Mouse (Mus musculus) lung, adult 2 months (tissue): Measurements from ENCODE around the gene Tmem150c. TPM values are rescaled to one million over a fixed set of nuclear protein-coding genes. Genes with fewer than 3 reads are reported as not detected.

Experiments
- DNase-seq: peaks from one replicate; pipeline ENCODE4 v3.0.0; 2022
- H3K4me1 ChIP-seq: fragments of 200-500 bp; 2 replicates; pipeline ENCODE4 v1.6.1; 2011; ENCODE audit warnings: low read length; ENCODE audit not compliant: control insufficient read depth, insufficient read depth
- H3K4me3 ChIP-seq: fragments of 200-500 bp; replicated peaks from 2 replicates; pipeline ENCODE3; 2011; ENCODE audit warnings: low read depth, mild to moderate bottlenecking, control low read depth, low read length; ENCODE audit errors: extremely low read depth
- CTCF ChIP-seq: fragments of 200-500 bp; IDR thresholded peaks from 2 replicates; pipeline ENCODE4 v1.5.1; 2011; ENCODE audit warnings: mild to moderate bottlenecking, low read length, control low read depth; ENCODE audit not compliant: insufficient read depth
- POLR2A ChIP-seq: fragments of 200-500 bp; IDR thresholded peaks from 2 replicates; pipeline ENCODE4 v1.6.1; 2011; ENCODE audit warnings: low read depth, mild to moderate bottlenecking, control low read depth, low read length, borderline replicate concordance; ENCODE audit errors: extremely low read depth
- WGBS: fragments of 180-500 bp; shearing (Covaris S2); methylation state at CpG from one replicate; pipeline ENCODE4 v1.1.7; 2018; 5-methylcytosine and 5-hydroxymethylcytosine counted together
- polyA plus RNA-seq: library from polyadenylated mRNA; depleted of rRNA; stranded (reverse); fragments of >200 nt; gene quantifications from 2 replicates; pipeline ENCODE4 v1.2.3, GENCODE M21; 2012

The Tmem150c gene
- polyA plus RNA-seq, 1 experiment: 2.8 TPM

DNA sequence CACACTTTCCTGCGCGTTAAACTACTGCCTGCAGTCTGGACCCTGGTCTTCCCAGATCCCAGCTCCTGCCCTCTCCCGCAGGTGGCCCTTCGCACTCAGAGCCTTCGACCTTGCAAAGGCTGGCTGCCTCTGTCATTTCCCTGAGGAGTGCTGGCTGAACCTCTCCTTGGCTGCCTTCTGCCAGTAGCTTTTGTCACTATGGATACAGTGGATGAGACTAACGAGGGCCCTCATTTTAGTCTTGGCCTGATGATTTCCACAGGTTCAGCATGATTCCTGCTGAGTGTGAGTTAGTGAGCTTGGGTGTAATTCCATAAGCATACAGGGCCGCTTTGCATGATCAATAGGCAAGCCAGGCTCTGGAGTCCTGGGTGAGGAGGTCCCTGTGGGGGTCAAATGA lies 16.0 kb upstream of the Tmem150c start:
- TF ChIP-seq POLR2A (no peak), CTCF (no peak)
- 77% methylated on average over 7 of the region's 7 CpGs for WGBS
- Histone ChIP-seq H3K4me1 (no peaks in the 10 kb centered on the region), H3K4me3 (no peak overlapping the region)
- DNase-seq: no peak

DNA sequence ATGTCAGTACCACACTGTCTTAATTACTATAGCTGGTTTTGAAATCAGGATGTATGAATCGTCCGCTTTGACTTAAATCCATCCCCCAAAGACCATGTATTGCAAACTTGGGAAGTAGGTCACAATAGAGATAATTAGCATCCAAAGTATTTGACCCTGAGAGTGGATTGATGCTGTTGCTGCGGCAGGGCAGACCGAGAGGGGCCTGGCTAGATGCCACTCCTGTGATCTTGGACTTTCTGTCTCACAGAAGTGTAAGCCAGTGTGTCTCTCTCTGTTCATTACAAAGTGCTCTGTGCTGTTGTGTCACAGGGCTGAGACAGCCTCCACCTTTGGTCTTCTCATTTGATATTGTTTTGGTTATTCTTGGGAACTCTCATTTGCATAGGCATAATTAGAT lies 12.5 kb upstream of the Tmem150c start:
- no peak for TF ChIP-seq CTCF
- no peak for TF ChIP-seq POLR2A
- Histone ChIP-seq H3K4me1 (no peaks in the 10 kb centered on the region), H3K4me3 (no peak overlapping the region)
- no peak for DNase-seq
- 63% methylated on average over 4 of the region's 4 CpGs for WGBS

DNA sequence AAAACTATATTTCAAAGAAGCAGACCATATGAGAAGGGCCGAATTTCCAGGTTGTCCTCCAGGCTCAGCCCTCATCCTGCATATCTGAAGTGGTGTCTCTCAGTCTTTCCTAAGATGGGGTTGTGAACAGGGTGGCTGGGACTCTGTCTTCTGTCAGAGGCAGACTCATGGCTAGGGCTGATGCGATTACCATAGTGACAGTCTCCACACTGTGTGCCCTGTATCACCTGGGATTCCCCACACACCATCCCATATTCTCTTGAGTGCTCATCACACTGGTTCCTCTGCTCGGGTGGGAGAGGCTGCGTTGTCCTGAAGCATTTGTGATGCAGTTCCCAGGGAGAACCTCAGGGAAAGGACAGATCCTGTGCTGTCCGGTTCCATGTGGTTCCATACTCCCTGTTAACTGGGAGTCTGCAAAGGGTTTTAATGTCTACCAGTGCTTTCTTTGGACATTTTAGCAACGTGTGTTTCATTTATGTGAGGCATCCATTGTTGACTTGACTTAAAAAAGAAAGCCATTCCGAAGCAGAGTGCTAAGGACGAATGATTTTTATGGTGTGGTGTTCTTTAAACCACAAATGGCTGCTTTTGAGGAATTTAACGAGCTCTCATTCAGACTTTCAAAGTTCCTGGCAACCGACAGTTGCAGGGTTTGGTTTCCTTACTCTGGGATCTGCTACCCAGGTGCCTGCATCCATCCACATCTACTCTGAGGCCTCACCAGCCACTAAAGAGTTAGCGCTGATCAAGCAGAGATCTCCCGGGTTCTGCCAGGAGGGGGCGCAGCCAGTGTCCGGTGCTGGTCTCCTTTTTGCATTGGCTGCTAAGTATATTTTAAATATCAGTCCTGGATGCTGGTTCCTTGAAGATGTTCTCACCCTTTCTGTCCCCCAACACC lies 7.2 kb upstream of the Tmem150c start:
- TF ChIP-seq POLR2A: no peak
- TF ChIP-seq CTCF: peak; percentile 55
- 52% methylated on average over 14 of the region's 14 CpGs for WGBS
- Histone ChIP-seq H3K4me1 (no peaks in the 10 kb centered on the region), H3K4me3 (no peak overlapping the region)
- peak; percentile 35 for DNase-seq

DNA sequence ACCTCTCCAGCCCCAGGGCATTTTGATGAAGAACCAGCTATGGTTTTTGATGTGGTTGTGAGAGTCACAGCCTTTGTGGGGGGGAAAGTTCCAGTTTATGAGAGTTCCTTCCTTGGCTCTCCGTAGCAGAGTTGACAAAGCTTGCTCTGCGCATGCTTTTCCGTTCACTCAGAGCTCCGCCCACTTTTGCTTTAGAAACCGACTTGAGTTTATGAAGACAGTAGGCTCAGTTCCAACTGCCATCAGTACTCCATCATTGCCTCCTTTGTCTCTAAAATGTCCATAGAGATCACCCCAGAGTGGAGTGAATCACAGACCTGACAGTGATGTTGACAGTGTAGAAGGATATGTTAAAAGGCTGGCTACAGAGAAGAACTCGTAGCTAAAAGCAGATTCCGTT lies 3.8 kb upstream of the Tmem150c start:
- Histone ChIP-seq H3K4me3 (no peak overlapping the region), H3K4me1 (0 out of 2 replicates have a peak, but pooled peaks cover 3% of the 10 kb centered on the region)
- TF ChIP-seq CTCF (no peak), POLR2A (no peak)
- WGBS: 42% methylated on average over 7 of the region's 7 CpGs
- DNase-seq: no peak

DNA sequence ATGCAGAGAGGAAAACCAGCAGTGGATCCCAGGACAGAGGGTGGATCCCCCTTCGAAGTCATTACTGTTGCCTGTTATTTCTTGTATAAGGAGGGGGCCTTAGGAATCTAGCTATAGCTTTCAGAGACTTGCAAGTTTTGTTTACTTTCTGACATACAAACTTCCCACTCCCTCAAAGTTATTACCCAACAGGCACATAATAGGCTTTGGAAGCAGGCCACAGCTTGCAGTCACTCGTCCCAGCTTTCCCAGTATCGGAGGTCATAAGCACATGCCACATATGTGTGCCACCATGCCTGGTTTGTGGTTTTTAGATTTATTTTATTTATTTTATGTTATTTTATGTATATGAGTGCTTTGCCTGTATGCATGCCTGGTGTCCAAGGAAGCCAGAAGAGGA lies 3.2 kb upstream of the Tmem150c start:
- 0 out of 2 replicates have a peak, but pooled peaks cover 6% of the 10 kb centered on the region for H3K4me1 ChIP-seq
- TF ChIP-seq POLR2A: no peak
- no peak for TF ChIP-seq CTCF
- WGBS: 58% methylated on average over 3 of the region's 3 CpGs
- DNase-seq: no peak
- H3K4me3 ChIP-seq: no peak overlapping the region

DNA sequence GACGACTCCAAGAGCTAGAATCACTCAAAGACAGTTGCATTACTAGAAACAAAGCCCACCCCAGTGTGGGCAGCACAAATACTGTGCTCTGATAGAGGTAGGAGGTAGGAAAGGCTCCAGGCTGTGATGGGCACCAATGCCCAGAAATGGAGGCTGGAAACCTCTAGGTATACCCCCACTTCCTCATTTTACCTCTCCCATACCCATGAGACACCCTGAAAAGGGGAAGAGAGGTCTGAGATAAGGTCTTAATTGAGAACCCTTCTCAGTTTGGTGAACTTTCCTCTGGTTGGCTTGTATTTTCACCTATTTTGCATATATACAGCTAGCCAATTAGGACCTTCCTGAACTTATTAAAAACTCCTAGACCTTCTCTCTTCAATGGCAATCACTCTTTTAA lies 2.4 kb upstream of the Tmem150c start:
- H3K4me3 ChIP-seq: no peak overlapping the region
- WGBS: 65% methylated on average over 1 of the region's 1 CpGs
- TF ChIP-seq POLR2A (no peak), CTCF (no peak)
- H3K4me1 ChIP-seq: 0 out of 2 replicates have a peak, but pooled peaks cover 6% of the 10 kb centered on the region
- no peak for DNase-seq

DNA sequence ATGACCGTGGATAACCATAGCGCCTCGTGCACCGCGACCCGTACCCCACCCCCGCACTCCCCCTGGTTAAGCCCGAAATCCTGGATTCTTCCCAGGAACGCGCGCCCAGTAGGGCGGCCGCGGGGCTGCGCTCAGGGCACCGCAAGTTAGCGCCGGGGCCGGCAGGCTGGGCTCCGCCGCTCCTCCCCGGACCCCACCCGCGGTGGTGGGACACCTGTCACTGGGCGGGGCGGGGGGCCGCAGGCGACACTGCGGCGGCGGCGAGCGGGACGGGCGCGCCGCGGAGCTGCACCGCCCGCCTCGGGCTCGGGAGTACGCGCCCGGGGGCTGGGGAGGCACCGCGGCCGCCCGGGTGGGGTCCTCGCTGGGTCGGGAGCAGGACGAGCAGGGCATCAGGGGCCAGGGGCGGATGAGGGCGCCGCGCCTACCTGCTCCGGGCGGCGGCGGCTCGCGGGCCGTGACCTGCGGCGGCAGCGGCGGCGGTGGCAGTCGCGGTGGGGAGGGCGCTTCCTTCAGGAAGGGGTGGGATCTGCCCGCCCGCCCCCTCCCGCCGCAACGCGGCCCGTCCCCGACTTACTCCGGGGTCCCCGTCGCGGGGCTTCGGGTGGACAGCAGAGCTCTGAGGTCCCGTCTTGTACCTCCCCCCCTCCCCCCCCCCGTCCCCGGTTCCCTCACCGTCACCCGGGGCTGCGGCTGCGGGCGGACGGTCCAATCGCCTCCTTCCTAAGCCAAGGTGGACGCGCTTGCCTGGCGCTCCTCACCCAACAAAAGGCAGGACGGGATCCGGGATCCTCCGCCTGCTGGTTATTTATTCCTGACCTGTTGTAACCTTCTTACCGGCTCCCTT lies 594 bp downstream of the Tmem150c start:
- 0 out of 2 replicates have a peak, but pooled peaks cover 6% of the 10 kb centered on the region for H3K4me1 ChIP-seq
- 1% methylated on average over 90 of the region's 101 CpGs for WGBS
- TF ChIP-seq CTCF: no peak
- TF ChIP-seq POLR2A: no peak
- peak overlapping the region; percentile 57 for H3K4me3 ChIP-seq
- DNase-seq: peak; percentile 30

DNA sequence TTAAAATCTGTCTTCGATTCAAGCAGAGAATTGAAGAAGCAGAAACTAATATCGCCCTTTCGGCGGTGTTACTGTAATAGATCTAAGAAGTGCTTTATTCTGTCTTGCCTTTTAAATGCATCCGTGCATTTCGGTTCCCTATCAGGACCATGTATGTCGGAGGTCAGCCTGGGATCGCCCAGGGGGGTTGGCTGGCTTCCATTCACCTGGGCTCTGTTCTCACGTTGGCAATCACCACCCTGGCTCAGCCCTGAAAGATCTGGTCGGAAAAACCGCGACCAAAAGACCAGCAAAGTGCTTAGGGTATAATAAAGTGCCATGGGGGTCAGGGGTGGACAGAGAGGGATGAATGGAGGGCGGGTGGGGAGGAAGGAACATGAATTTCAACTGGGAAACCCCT lies 1.3 kb downstream of the Tmem150c start:
- WGBS: 20% methylated on average over 13 of the region's 13 CpGs
- Histone ChIP-seq H3K4me1 (0 out of 2 replicates have a peak, but pooled peaks cover 6% of the 10 kb centered on the region), H3K4me3 (peak overlapping the region; percentile 2)
- no peak for DNase-seq
- TF ChIP-seq POLR2A (no peak), CTCF (no peak)

DNA sequence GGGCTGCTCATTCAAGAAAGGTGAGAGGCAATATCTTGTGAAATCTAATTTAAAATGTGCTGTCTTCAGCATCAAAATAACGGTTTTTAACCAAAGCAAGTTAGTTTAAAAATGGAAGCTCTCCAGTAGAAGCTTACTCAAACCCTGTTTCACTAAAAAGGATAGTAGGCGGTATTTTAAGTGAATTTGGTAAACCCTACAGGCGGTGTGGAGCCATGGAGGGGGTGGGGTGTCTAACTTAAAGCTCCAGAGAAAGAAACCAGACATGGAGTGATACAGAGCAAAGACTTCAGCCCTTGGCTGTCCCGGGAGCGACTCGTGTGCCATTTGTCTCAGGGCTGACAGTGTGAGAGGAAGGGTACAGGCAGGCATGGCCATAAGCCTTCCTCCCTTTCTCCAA lies 4.0 kb downstream of the Tmem150c start:
- WGBS: 59% methylated on average over 6 of the region's 6 CpGs
- Histone ChIP-seq H3K4me1 (0 out of 2 replicates have a peak, but pooled peaks cover 6% of the 10 kb centered on the region), H3K4me3 (no peak overlapping the region)
- TF ChIP-seq POLR2A (no peak), CTCF (no peak)
- no peak for DNase-seq

DNA sequence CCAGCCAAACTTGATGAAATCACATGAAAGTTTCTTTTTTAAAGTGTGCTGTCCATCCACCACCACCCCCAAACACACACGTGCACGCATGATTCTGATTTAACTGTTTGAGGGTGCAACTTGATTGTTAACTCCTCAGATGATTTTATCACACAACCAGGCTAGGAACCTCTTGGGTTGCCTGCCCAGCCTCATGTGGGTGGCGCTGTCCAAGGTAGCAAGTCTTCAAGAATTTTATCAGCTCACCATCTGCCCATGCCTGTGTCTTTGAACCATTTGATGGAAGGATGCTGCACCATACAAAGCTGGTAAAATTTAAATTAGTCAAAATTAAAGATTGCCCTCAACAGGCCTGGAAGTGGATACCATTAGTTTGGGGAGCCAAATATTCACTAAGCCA lies 9.6 kb downstream of the Tmem150c start:
- H3K4me3 ChIP-seq: no peak overlapping the region
- H3K4me1 ChIP-seq: no peaks in the 10 kb centered on the region
- no peak for DNase-seq
- 52% methylated on average over 3 of the region's 3 CpGs for WGBS
- no peak for TF ChIP-seq CTCF
- TF ChIP-seq POLR2A: no peak
